Mouse (Mus musculus): ENCODE data around the gene Dmrtc1c2. TPM values are rescaled to one million over a fixed set of nuclear protein-coding genes. Genes with fewer than 3 reads are reported as not detected.
"Not testable (repeated sequence)": the region's sequence is repeated elsewhere in the genome, so short reads cannot be mapped to it uniquely, and the experiment has no call there.

Dmrtc1c2 gene
- polyA plus RNA-seq (2015; fragmentation: Nextera tagmentation; extraction: Ambion mirVana) = not detected in 2 replicates

- not testable (repeated sequence) for H3K27ac ChIP-seq (replicated peaks)
Observed at GRCm38 (mm10) chrX:102854516-102854915, at the start of gene Dmrtc1c2. Gene Dmrtc1c2 (minus strand): TSS chrX:102854616.

GRCm38 (mm10) chrX:102867871-102868270 is 13.5 kb upstream of the Dmrtc1c2 start, which contains the start of gene 1700031F05Rik:
Gene 1700031F05Rik (minus strand): TSS chrX:102867971.
- 87% methylated on average over 6 of the region's 6 CpGs for WGBS
- Histone ChIP-seq H3K4me3 (replicated peaks) (no peak within 1 kb of the TSS), H3K27ac (replicated peaks) (no peak within 1 kb of the TSS), H3K9ac (no peak within 1 kb of the TSS), H3K4me2 (replicated peaks) (no peak within 1 kb of the TSS), H3K4me1 (no peaks in the 10 kb centered on the region), H3K36me3 (no peaks in the 10 kb centered on the region), H3K9me3 (replicated peaks) (no peaks in the 10 kb centered on the region), H3K27me3 (no peaks in the 10 kb centered on the region)
- ATAC-seq (ENCODE audit: insufficient number of reproducible peaks, low FRiP score, low TSS enrichment, low read depth) = no peak

More at GRCm38 (mm10) chrX:102854516-102854915, at the start of gene Dmrtc1c2:
- not testable (repeated sequence) for H3K36me3 ChIP-seq; H3K9me3 ChIP-seq (replicated peaks); H3K4me2 ChIP-seq (replicated peaks); H3K4me1 ChIP-seq; ATAC-seq (ENCODE audit: insufficient number of reproducible peaks, low FRiP score, low TSS enrichment, low read depth); H3K27me3 ChIP-seq; H3K4me3 ChIP-seq (replicated peaks); H3K9ac ChIP-seq
- 88% methylated on average over 3 of the region's 13 CpGs for WGBS

- no peak for ATAC-seq (ENCODE audit: insufficient number of reproducible peaks, low FRiP score, low TSS enrichment, low read depth)
Observed at GRCm38 (mm10) chrX:102812311-102812710, 42.1 kb downstream of the Dmrtc1c2 start.

GRCm38 (mm10) chrX:102802663-102803062 is 51.8 kb downstream of the Dmrtc1c2 start, which contains the start of gene Dmrtc1c1:
Gene Dmrtc1c1 (plus strand): TSS chrX:102802963.
- H3K27ac ChIP-seq (replicated peaks); H3K4me1 ChIP-seq; H3K27me3 ChIP-seq; H3K36me3 ChIP-seq; H3K9me3 ChIP-seq (replicated peaks); ATAC-seq (ENCODE audit: insufficient number of reproducible peaks, low FRiP score, low TSS enrichment, low read depth); H3K9ac ChIP-seq; H3K4me2 ChIP-seq (replicated peaks); H3K4me3 ChIP-seq (replicated peaks): not testable (repeated sequence)
- WGBS = no CpG with 5 or more reads among the region's 14 CpGs

More at GRCm38 (mm10) chrX:102812311-102812710, 42.1 kb downstream of the Dmrtc1c2 start:
- no peak overlapping the region for H3K9ac ChIP-seq
- H3K9me3 ChIP-seq (replicated peaks) = no peaks in the 10 kb centered on the region
- no peaks in the 10 kb centered on the region for H3K27me3 ChIP-seq
- no peak overlapping the region for H3K27ac ChIP-seq (replicated peaks)
- H3K4me3 ChIP-seq (replicated peaks) = no peak overlapping the region
- 62% methylated on average over 4 of the region's 4 CpGs for WGBS
- H3K4me2 ChIP-seq (replicated peaks) = no peak overlapping the region
- H3K36me3 ChIP-seq = no peaks in the 10 kb centered on the region
- H3K4me1 ChIP-seq = no peaks in the 10 kb centered on the region

Other genes with a start within 250 kb of the Dmrtc1c2 start
- gene Phka1, start 210.4 kb downstream of the Dmrtc1c2 start, polyA plus RNA-seq (2015; fragmentation: Nextera tagmentation; extraction: Ambion mirVana) = 8.6 and 9.5 TPM in 2 replicates
- not detected in 2 replicates for gene Gm3880, start 167.6 kb downstream of the Dmrtc1c2 start, polyA plus RNA-seq (2015; fragmentation: Nextera tagmentation; extraction: Ambion mirVana)
- gene Gm9112, start 147.0 kb downstream of the Dmrtc1c2 start, polyA plus RNA-seq (2015; fragmentation: Nextera tagmentation; extraction: Ambion mirVana) = not detected in 2 replicates
- gene Dmrtc1b, start 146.8 kb downstream of the Dmrtc1c2 start, polyA plus RNA-seq (2015; fragmentation: Nextera tagmentation; extraction: Ambion mirVana) = not detected in 2 replicates
- gene Dmrtc1c1, start 51.7 kb downstream of the Dmrtc1c2 start, polyA plus RNA-seq (2015; fragmentation: Nextera tagmentation; extraction: Ambion mirVana) = not detected in 2 replicates
- not detected in 2 replicates for gene 1700031F05Rik, start 13.4 kb upstream of the Dmrtc1c2 start, polyA plus RNA-seq (2015; fragmentation: Nextera tagmentation; extraction: Ambion mirVana)
- gene Dmrtc1a, start 54.1 kb upstream of the Dmrtc1c2 start, polyA plus RNA-seq (2015; fragmentation: Nextera tagmentation; extraction: Ambion mirVana) = 0.95 and 1.2 TPM in 2 replicates
- not detected in 2 replicates for gene 1700011M02Rik, start 54.3 kb upstream of the Dmrtc1c2 start, polyA plus RNA-seq (2015; fragmentation: Nextera tagmentation; extraction: Ambion mirVana)
- gene 1700018G05Rik, start 73.8 kb upstream of the Dmrtc1c2 start, polyA plus RNA-seq (2015; fragmentation: Nextera tagmentation; extraction: Ambion mirVana) = not detected in 2 replicates